Mouse (Mus musculus) heart, embryonic 11.5 days (tissue): ENCODE measurements around the gene Ube2f. TPM values are rescaled to one million over a fixed set of nuclear protein-coding genes. Genes with fewer than 3 reads are reported as not detected.

Source experiments
- ATAC-seq: fragments of 200-750 bp; cut with Nextera tagmentation; replicated peaks from 2 replicates; pipeline ENCODE4 v1.8.0; 2017; ENCODE audit warnings: moderate library complexity; ENCODE audit not compliant: insufficient number of reproducible peaks, low FRiP score, low TSS enrichment
- H3K27ac ChIP-seq: fragments of 300-500 bp; sonication (generic); 2 replicates; pipeline ENCODE4 v1.5.1; 2014; ENCODE audit warnings: mild to moderate bottlenecking, low read depth, low read length
- H3K27me3 ChIP-seq: fragments of 300-500 bp; sonication (generic); 2 replicates; pipeline ENCODE4 v1.6.1; 2014; ENCODE audit warnings: mild to moderate bottlenecking, low read length, mixed read lengths; ENCODE audit not compliant: control insufficient read depth, insufficient read depth
- H3K36me3 ChIP-seq: fragments of 300-500 bp; sonication (generic); 2 replicates; pipeline ENCODE4 v1.6.1; 2014; ENCODE audit warnings: mild to moderate bottlenecking, low read length, moderate library complexity, mixed read lengths; ENCODE audit not compliant: control insufficient read depth, insufficient read depth
- H3K4me1 ChIP-seq: fragments of 300-500 bp; sonication (generic); 2 replicates; pipeline ENCODE4 v1.6.1; 2014; ENCODE audit warnings: low read length; ENCODE audit not compliant: control insufficient read depth, insufficient read depth
- H3K4me2 ChIP-seq: fragments of 300-500 bp; sonication (generic); 2 replicates; pipeline ENCODE4 v1.6.1; 2014; ENCODE audit warnings: mild to moderate bottlenecking, moderate library complexity
- H3K4me3 ChIP-seq: fragments of 300-500 bp; sonication (generic); 2 replicates; pipeline ENCODE4 v1.5.1; 2014; ENCODE audit warnings: low read depth, low read length
- H3K9ac ChIP-seq: fragments of 300-500 bp; sonication (generic); 2 replicates; pipeline ENCODE4 v1.6.1; 2014; ENCODE audit warnings: mild to moderate bottlenecking, low read depth, low read length, moderate library complexity
- H3K9me3 ChIP-seq: fragments of 300-500 bp; sonication (generic); replicated peaks from 2 replicates; pipeline ENCODE4 v1.6.1; 2016; ENCODE audit warnings: low read length; ENCODE audit not compliant: control insufficient read depth
- WGBS: fragments of 180-500 bp; shearing (Covaris S2); extraction: QIAGEN DNeasy Blood & Tissue Kit; methylation state at CpG from one replicate; pipeline ENCODE4 v1.1.7; 2014; ENCODE audit not compliant: insufficient replicate concordance; 5-methylcytosine and 5-hydroxymethylcytosine counted together
- polyA plus RNA-seq: library from polyadenylated mRNA; unstranded; fragments of >200 nt; fragmentation: Nextera tagmentation; extraction: Ambion mirVana; gene quantifications from 2 replicates; pipeline ENCODE4 v1.2.1, GENCODE M21; 2014

The Ube2f gene
- polyA plus RNA-seq, 1 experiment from 2014 or later: 75.7 TPM

DNA sequence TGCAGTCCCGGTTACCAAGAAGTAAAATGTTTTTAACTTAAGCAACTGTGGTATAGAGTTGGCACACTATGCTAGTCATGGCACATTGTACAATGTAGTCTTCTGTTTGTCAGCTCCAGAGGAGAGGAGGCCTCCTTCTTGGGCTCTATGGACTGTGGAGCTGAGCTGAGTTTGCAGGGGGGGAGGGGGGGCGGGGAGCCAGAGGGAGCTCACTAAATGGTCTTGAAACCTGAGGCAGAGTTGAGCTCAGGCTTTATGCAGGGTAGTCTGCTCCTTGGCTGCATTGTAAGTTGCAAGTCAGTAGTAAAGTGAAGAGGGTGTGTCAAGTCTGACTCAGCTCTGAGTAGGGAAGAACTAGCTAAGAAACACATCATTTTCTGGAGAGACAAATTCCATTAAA lies 22.2 kb downstream of the Ube2f start:
- no peak overlapping the region for H3K27ac ChIP-seq
- WGBS: 87% methylated on average over 2 of the region's 2 CpGs
- no peak overlapping the region for H3K9ac ChIP-seq
- no peaks in the 10 kb centered on the region for H3K4me1 ChIP-seq
- no peak for ATAC-seq
- H3K9me3 ChIP-seq: no peaks in the 10 kb centered on the region
- H3K4me3 ChIP-seq: no peak overlapping the region
- no peak overlapping the region for H3K4me2 ChIP-seq
- no peaks in the 10 kb centered on the region for H3K36me3 ChIP-seq
- no peaks in the 10 kb centered on the region for H3K27me3 ChIP-seq

DNA sequence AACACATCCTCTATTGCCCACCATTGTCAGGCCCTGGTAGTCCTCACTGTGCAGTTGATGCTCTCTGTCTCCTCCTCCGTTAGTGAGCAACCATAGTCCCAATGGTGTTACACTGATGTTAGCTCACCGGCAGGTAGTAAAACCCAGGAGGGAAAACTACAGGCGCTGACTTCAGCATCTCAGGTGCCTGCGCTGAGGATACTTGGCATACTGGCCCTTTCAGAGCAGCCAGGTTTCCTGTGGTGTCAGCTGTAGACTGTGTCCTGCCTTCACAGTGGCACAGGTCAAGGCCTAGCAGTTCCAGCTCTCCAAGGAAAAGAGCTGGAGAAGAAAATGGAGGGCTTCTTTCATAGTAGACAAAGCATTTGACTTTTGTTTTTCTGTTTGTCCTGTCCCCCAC lies 26.5 kb downstream of the Ube2f start:
- H3K9ac ChIP-seq: no peak overlapping the region
- H3K4me3 ChIP-seq: no peak overlapping the region
- no peak overlapping the region for H3K27ac ChIP-seq
- WGBS: 88% methylated on average over 4 of the region's 4 CpGs
- H3K27me3 ChIP-seq: no peaks in the 10 kb centered on the region
- ATAC-seq: no peak
- H3K9me3 ChIP-seq: no peaks in the 10 kb centered on the region
- H3K36me3 ChIP-seq: peaks cover 12% of the 10 kb centered on the region
- H3K4me2 ChIP-seq: no peak overlapping the region
- no peaks in the 10 kb centered on the region for H3K4me1 ChIP-seq

DNA sequence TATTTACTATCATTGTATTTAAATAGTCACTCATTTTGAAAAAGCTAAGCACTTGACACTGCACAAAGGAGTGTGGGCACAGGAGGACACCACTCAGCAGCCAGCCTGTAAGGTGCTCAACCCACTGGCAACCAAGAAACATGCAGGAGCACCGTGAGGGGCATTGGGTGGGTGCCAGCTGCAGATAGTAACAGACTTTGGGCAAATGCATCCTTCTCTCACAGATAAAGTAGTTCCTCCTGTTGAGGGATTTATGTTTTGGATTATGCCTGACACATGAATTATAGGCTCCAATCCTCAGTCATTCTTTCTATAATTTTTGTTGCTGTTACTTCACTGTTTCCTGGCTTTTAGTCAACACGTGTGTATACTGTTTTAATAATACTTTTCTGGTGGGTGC lies 27.4 kb downstream of the Ube2f start:
- H3K27me3 ChIP-seq: no peaks in the 10 kb centered on the region
- no peak for ATAC-seq
- no peak overlapping the region for H3K27ac ChIP-seq
- H3K9me3 ChIP-seq: no peaks in the 10 kb centered on the region
- no peak overlapping the region for H3K4me3 ChIP-seq
- no peak overlapping the region for H3K4me2 ChIP-seq
- no peaks in the 10 kb centered on the region for H3K4me1 ChIP-seq
- no peak overlapping the region for H3K9ac ChIP-seq
- H3K36me3 ChIP-seq: peaks cover 12% of the 10 kb centered on the region
- WGBS: 92% methylated on average over 2 of the region's 2 CpGs

DNA sequence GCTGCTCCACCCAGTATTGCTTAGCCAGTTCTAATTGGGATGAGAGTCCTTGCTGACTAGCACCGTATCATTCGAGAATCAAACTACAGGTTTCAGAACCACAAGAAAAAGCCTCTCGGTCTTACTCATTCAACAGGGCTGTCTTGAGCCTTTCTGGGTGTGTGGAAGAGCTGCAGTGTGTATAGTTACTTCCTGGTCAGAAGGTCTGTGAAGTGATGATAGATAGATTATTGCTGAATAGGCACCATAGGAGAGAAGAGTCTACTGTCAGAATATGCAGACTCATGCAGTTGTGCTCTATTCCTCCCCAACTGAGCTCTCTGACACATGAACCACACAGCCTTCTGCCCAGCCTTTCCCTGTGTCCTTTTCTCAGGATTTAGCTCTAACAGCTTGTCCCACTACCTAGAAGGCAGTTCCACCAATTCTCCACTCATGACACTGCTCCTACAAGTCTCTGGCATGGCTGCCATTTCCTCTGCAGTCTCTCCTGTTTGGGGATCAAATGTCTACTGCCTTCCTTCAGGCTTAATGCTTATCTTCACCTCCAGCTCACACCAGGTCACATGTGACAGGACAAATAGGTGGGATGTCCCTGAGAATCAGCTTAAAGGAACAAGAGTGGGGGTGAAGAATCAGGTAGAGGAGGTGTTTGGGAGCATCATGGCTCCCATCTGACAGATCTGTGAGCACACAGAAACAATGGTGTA lies 28.5 kb downstream of the Ube2f start:
- no peaks in the 10 kb centered on the region for H3K4me1 ChIP-seq
- peaks cover 12% of the 10 kb centered on the region for H3K36me3 ChIP-seq

DNA sequence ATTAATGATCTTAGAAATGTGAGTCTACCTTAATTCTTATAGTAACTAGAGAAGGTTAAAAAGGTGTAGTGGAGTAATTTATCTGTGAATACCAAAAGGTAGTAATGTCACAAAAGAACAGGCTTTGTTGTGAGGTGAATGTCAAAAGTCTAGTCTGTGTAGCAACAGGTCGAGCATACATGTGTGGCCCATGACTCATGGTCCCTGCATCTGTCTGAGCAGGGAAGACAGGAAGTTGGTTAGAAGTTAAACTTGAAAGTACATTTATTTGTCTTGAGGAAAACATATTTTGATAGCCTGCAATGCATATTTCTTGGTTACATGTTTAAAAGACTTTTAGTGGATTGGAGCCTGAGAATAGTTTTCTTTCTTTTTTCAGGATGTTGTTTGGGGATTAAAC lies 29.0 kb downstream of the Ube2f start:
- Histone ChIP-seq H3K4me3 (no peak overlapping the region), H3K9ac (no peak overlapping the region), H3K9me3 (no peaks in the 10 kb centered on the region), H3K27me3 (no peaks in the 10 kb centered on the region), H3K27ac (no peak overlapping the region), H3K4me1 (no peaks in the 10 kb centered on the region), H3K4me2 (no peak overlapping the region), H3K36me3 (peaks cover 12% of the 10 kb centered on the region)
- WGBS: 86% methylated on average over 1 of the region's 1 CpGs
- no peak for ATAC-seq

More for the DNA sequence above, 28.5 kb downstream of the Ube2f start:
- Histone ChIP-seq H3K4me2 (no peak overlapping the region), H3K9ac (no peak overlapping the region), H3K27me3 (no peaks in the 10 kb centered on the region), H3K27ac (no peak overlapping the region), H3K4me3 (no peak overlapping the region), H3K9me3 (no peaks in the 10 kb centered on the region)
- 95% methylated on average over 3 of the region's 3 CpGs for WGBS
- no peak for ATAC-seq

DNA sequence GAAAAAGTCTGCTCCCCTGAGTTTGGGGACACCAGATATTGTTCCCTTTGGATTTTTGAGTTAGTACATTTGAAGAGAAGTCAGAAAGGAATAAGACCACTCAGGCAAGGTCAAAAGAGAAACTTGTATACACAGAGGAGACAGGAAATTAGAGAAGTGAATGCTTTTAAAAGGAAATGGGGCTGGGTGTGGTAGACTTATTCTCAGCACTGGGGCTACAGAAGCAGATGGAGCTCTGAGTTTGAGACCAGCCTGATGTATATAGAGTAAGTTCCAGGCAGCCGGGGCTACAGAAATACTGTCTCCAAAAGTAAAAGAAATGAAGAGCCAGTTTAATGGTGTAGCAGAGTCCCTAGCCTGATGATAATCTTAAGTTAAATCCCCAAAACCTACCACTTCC lies 32.5 kb downstream of the Ube2f start:
- Histone ChIP-seq H3K27me3 (no peaks in the 10 kb centered on the region), H3K4me1 (no peaks in the 10 kb centered on the region), H3K36me3 (peaks cover 18% of the 10 kb centered on the region), H3K27ac (no peak overlapping the region), H3K9ac (no peak overlapping the region), H3K4me3 (no peak overlapping the region), H3K9me3 (no peaks in the 10 kb centered on the region), H3K4me2 (no peak overlapping the region)
- 88% methylated on average over 1 of the region's 1 CpGs for WGBS
- no peak for ATAC-seq

DNA sequence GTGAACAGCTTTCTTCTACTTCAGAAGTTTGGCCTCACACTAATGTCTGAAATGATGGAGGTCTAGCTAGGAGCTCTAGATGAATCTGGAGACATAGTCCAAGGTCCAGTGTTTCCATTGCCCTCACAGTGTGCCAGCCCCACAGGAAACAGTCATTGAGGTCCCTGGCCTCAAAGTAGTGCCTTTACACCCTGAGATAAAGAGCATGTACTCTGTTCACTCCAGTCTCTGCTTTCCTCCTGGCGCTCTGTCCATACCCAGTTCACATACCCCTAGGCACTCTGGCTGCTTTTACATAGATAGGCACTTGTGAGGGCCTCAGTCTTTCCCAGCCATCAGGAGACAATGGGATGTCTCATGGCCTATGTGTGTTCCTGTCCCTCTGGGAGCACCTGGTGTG lies 39.3 kb downstream of the Ube2f start:
- no peak overlapping the region for H3K27ac ChIP-seq
- 93% methylated on average over 1 of the region's 1 CpGs for WGBS
- H3K9me3 ChIP-seq: no peaks in the 10 kb centered on the region
- H3K4me2 ChIP-seq: no peak overlapping the region
- H3K4me1 ChIP-seq: no peaks in the 10 kb centered on the region
- ATAC-seq: no peak
- H3K36me3 ChIP-seq: 0 out of 2 replicates have a peak, but pooled peaks cover 8% of the 10 kb centered on the region
- no peak overlapping the region for H3K4me3 ChIP-seq
- no peaks in the 10 kb centered on the region for H3K27me3 ChIP-seq
- no peak overlapping the region for H3K9ac ChIP-seq

DNA sequence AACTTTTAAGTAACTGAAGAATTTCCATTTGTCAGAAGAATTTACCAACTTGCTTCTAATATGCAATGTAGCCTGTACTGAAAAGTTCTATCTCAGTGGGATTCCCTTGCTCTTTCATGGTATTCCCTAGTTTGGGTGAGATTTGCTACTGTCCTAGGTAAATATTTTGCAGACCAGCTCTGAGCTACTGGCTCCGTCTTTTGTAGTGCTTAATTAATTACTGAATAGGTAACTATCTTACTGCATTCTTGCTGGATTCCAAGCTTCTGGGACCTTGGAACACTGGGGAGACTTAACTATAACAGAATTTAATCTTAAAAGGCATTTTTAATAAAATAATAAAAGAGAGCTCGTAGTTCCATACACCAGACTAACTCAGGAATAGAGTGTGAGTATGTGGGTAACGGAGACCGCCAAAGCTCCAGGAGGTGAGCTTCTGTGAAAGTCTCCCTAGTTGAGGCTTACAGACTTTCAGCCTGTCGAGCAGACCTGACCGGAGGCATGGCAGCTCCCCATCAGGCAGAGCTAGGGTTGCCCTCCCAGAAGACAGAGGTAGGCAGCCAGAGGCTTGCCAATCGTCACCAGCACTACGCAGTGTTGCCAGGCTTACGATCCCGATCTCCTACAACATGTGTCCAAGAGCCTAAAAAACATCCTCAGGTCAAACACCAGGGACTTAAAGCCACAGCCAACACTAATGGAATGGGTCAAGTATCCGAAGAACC lies 42.2 kb downstream of the Ube2f start:
- H3K9me3 ChIP-seq: no peaks in the 10 kb centered on the region
- no peak overlapping the region for H3K4me3 ChIP-seq
- H3K4me1 ChIP-seq: no peaks in the 10 kb centered on the region
- no peak overlapping the region for H3K4me2 ChIP-seq
- no peaks in the 10 kb centered on the region for H3K27me3 ChIP-seq
- H3K36me3 ChIP-seq: 0 out of 2 replicates have a peak, but pooled peaks cover 2% of the 10 kb centered on the region
- ATAC-seq: no peak
- H3K9ac ChIP-seq: no peak overlapping the region
- H3K27ac ChIP-seq: no peak overlapping the region
- 90% methylated on average over 11 of the region's 11 CpGs for WGBS

DNA sequence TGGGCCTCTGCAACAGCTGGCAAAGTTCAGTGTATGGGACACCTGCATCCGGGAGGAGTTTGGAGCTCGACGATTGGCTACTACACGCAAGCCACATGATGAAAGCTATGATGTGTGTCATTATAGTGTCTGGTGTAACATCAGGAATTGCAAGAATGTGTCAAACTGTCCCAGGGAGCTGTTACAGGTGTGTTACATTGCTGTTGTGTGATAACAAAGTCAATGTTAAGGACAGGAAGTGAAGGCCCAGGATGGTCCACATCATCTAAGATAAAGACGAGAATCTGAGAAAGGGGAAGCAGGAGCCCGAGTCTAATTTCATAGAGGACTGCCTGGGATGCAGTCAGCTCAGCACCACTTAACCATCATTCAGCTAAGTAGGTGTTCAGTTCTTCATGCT lies 45.4 kb downstream of the Ube2f start:
- no peaks in the 10 kb centered on the region for H3K36me3 ChIP-seq
- 87% methylated on average over 6 of the region's 6 CpGs for WGBS
- H3K4me1 ChIP-seq: peaks cover 2% of the 10 kb centered on the region
- no peak for ATAC-seq
- no peak overlapping the region for H3K4me2 ChIP-seq
- no peaks in the 10 kb centered on the region for H3K27me3 ChIP-seq
- no peak overlapping the region for H3K27ac ChIP-seq
- no peak overlapping the region for H3K4me3 ChIP-seq
- H3K9ac ChIP-seq: no peak overlapping the region
- no peaks in the 10 kb centered on the region for H3K9me3 ChIP-seq
